Mouse (Mus musculus) urinary bladder, adult 2 months (tissue): Measurements from ENCODE around the gene Rpl27. TPM values are rescaled to one million over a fixed set of nuclear protein-coding genes. Genes with fewer than 3 reads are reported as not detected.
A peak's percentile ranks its signal among the peaks of the same experiment; 100 is the strongest.
"Not testable (repeated sequence)": the region's sequence is repeated elsewhere in the genome, so short reads cannot be mapped to it uniquely, and the experiment has no call there.

Experiments used
- DNase-seq: peaks from one replicate; pipeline ENCODE4 v3.0.0; 2022; ENCODE audit warnings: low spot score
- polyA plus RNA-seq: library from polyadenylated mRNA; depleted of rRNA; stranded (reverse); fragments of >200 nt; gene quantifications from 2 replicates; pipeline ENCODE4 v1.2.3, GENCODE M21; 2012; rRNA removed

Rpl27 gene
- 932 and 1,046 TPM in 2 replicates for polyA plus RNA-seq

DNA sequence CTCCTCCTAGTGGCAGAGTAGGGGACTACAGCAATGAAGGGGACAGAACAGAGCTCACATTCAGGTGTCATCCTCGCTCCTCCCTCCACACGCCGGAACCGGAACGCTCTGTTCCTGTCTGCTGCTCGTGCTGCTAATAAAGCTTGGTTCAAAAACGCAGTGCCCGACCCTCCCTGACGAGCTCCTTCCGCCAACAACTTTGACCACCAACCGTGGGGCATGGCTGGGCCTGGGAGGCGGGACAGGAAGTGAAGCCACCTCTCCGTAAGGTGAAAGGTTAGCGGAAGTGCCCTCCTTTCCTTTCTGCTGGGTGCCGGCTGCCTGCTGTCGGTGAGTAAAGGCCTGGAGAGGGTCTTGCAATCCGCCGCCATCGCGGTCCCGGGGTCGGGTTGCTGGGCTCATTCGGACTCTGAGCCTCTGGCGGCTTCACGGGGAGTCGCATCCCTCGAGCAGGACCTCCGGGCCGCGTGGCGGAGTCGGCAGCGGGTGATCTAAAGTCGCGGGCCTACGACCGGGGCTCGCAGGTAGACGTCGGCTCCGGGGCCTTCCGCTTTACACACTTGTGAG lies at the start of gene Rpl27:
Gene Rpl27, plus strand, starts transcription at position 172 of the 567 bp plus-strand sequence.
- peak; percentile 89 for DNase-seq

DNA sequence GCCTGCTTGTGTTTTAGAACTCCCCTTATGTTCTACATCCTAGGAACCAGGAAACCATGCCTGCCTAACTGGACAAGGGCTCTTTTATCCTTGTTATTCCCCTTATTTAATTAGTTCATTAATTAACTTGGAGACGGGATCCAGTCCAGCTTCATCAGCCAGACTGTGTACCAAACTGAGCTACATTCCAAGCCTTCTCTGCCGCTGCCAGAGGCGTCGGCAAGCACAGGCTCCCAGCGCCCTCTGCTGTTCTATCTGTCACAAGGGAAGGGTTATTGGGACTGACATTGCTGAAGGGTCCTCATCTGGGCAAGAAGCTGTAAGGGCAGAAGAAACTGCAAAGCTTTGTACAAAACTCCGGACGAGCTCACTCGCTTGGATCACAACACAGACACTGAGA lies 47.0 kb upstream of the Rpl27 start:
- no peak for DNase-seq

DNA sequence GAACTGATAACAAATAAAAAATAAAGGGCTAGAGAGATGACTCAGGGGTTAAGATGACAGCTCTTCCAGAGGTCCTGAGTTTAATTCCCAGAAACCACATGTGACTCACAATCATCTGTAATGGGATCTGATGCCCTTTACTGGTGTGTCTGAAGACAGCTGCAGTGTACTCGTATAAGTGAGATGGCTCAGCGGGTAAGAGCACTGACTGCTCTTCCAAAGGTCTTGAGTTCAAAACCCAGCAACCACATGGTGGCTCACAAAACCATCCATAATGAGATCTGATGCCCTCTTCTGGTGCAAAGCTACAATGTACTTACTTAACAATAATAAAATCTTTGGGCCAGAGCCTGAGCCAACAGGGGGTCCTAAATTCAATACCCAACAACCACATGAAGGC lies 26.8 kb upstream of the Rpl27 start:
- no peak for DNase-seq

DNA sequence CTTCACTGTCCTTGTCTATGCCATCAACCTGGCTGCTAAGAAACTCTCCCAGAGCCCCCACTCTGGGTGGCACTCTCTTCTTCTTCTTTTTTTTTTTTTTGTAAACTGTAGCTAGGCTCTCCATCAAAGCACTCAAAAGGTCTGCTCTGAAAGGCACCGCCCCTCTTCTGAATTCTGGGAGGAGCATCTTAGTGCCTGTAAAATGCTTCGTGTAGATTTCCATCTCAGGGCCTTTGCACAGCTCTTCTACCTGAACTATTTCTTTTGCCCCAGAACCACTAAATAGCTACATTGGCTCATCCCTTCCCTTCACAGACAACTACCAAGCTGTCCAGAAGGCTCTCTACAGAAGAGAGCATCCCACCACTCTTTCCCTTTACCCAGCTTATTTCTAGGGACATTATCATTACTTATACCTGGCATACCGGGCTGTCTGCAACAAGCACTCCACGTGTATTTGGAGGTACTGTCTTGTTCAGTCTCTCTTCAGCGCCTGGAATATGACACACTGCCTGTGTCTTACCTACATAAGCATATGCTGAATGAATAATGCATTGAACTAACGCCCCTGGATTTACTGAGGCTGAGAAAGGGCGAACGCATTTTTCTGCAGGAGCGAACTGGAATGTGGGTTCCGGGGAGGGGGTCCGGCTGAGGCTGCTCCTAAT lies 25.5 kb upstream of the Rpl27 start:
- DNase-seq = no peak

DNA sequence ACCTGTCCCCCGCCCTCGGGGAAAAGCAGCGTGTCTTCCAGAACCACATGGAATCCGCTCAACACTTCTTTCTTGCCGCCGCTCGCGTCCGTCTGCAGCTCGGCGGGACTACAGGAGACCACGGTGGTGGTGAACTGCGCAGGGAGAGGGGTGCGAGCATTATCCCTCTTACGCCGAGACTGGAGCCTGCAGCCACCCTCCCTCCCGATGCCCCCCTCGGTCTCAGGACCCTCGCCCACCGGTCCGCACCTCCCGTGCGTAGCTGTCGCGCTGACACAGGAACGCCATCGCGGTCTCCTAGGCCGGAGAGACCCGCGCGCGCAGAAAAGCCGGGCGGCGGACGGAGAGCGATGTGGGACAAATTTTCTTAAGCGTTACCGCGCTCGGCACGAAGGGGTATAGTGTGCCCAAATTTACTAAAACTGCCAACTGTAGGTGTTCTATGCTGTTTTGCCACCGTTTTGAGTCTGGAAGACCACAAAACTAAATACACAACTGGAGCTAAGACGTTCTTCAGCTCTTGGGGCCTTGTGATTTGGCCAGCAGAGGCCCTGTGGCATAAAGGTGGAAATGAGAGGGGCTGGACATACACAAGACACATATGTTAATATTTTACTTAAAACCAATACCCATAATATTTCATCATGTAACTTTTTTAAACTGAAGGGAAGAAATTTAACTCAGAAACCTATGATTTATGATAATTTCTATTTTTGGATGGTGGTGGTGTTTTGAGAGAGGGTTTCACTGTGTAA lies 24.8 kb upstream of the Rpl27 start, which contains the start of gene Aarsd1:
Gene Aarsd1, minus strand, starts transcription at position 515 of the 755 bp plus-strand sequence.
- peak; percentile 85 for DNase-seq

DNA sequence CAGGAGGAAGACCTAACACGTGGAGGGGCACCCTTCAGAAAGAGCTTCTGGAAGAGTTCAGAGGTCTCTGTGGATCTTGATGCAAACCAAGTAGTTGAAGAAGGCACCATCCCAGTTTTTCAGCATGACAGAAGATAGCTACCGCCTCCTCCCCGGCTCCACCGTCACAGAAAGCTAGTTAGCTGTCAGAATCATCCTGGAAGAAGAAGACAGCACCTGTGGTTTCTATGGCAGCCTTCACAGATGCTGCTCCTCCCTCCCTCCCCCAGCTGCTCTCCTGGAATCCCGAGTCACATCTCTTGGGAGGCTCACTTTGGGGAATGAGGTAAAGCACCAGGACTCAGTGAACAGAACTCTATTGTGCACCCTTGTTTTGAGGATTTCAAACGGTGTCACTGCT lies 23.1 kb upstream of the Rpl27 start:
- DNase-seq = no peak

DNA sequence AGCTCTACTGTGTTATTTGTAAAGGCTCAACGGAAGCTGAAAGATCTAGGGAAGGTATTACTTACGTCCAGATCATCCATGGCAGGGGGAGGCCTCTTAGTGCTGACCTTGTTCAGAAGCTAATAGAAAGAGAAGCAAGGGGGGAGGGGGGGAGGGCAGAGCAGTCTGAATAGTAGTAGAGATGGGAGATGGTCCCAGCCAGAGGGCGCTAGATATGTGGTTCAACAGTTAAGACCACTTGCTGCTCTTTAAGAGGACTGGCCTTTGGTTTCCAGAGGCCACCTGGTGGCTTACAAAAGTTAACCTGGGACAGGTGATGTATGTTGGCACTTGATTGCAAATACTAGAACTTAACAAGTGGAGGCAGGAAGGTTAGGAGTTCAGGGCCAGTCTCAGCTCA lies 22.5 kb upstream of the Rpl27 start:
- DNase-seq = no peak

DNA sequence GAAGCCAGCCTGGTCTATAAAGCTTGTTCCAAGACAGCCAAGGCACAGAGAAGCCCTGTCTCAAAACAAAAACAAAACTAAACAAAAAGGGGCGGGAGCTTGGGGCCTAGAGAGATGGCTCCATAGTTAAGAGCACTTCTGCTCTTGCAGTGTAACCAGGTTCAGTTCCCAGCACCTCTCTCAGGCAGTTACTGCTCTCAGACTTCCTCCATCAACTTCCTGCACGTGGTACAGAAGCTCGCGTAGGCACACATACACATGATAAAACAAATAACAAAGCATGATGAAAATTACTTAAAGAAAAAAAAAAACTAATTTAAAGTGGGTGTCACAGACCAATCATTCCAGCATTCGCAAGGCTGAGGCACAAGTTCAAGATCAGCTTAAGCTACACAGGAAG lies 21.9 kb upstream of the Rpl27 start:
- no peak for DNase-seq

DNA sequence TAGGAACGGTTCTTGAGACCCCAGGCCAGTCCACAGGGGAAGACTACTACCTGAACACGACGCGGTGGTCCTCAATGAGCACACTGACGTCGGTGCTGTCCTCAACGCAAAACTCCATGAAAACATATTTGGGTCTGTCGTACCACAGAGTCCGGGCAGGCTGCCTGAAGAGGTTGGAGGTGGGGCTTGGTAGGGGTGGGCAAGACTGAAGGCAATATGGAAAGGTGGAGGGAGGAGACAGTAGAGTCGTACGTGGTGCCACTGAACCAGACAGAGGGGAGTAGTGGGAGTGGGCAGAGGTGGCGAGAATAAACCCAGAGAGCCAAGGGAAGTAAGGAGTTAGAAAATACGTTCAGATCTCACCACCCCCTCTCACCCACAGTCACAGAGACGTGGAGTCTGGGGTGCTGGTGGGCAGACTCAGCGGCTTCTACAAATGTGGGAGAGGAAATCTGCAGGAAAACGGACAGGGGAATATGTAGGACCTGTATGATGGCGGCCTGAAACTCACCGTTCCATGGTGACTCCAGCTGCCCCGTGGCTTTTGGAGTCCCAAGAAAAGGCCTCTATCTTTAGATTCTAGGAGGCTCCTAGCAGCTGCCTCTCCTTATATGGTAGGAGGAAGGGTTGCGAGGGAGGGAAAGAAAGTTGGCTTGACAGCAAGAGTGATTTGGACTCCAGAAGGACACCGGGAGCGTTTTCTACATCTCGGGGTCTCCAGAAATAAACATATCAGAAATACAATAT lies 17.8 kb upstream of the Rpl27 start, which contains the start of gene Gm27029:
Gene Gm27029, minus strand, starts transcription at position 692 of the 747 bp plus-strand sequence.
- DNase-seq = no peak

DNA sequence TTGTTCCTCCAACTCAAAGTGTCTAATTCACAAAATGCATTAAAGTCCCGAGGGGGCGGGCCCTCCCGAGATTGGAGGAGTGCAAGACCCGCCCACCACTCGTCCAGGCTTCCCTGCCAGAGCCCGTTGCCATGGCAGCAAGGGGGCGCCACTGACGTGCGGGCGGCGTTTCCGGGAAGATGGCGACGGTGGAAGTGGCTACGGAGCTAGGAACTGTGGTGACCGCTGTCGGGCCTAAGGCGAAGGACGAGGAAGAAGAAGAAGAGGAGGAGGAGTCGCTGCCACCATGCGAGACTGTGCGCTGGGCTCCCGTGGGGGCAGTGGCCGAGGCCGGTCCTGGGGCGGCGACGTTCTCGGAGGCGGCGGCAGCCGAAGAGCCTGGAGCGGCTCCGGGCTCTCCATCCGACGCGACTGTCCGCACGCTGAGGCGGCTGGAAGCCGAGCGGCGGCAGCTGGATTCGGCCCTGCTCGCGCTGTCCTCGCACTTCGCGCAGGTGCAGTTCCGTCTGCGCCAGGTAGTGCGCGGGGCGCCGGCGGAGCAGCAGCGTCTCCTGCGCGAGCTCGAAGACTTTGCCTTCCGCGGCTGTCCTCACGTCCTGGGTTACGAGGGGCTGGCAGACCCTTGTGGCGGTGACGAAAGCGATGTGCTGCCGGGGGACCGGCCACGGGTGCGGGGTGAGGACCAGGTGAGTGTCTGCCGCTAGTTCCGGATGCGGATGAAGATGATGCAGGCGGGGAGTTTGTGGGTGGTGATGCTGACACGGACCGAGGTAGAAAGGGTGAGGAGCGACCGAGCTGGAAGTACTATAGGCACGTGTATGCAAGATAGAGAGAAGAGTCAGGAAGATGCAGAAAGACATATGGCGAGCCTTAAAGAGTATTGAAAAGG lies 16.9 kb upstream of the Rpl27 start, which contains the start of the genes Rundc1 and Ptges3l:
Gene Rundc1, plus strand, starts transcription at position 161 of the 889 bp plus-strand sequence.
Gene Ptges3l, minus strand, starts transcription at position 409 of the 889 bp plus-strand sequence.
- DNase-seq = peak; percentile 95

DNA sequence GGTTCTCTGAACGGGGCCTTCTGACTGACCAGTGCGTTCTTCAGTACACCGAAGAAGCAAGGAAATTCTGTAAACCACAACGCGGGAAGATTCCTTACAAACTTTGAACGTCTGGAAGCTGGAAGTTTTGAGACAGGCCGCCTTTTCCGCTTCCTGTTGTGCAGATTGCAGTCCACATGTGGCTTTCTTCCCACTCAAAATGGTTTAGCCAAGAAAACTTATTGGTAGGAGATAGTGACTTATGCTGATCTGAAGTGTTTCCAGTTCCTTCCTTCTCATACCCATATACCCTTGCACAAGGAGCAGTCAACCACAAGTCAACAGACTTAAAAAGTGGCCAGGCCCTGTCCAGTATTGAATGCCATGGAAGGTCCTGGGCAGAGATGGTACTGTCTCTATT lies 15.9 kb upstream of the Rpl27 start:
- no peak for DNase-seq

DNA sequence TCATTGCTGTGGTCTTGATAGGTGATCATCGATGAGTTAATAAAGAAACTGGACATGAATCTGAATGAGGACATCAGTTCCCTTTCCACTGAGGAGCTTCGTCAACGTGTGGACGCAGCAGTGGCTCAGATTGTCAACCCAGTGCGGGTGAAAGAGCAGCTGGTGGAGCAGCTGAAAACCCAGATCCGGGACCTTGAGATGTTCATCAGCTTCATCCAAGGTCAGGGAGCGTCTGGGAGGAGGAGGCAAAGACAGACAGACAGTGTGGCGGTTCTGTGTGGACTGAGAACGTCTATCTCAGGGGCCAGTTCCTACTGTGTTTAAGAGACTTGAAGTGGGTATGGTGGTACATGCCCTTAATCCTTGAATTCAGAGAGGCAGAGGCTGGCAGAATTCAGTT lies 10.8 kb upstream of the Rpl27 start:
- no peak for DNase-seq

DNA sequence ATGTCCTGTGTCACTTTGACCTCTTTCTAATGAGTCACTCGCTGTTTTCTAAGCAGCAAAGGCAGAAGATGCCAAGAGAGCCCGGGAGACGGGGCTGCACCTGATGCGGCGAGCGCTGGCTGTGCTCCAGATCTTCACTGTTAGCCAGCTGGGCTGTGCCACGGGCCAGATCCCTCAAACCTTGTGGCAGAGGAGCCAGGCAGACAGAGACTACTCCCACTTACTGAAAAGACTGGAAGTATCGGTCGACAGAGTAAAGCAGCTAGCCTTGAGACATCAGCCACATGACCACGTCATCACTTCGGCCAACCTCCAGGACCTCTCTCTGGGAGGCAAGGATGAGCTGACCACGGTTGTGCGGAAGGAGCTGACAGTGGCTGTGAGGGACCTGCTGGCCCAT lies 8.7 kb upstream of the Rpl27 start:
- DNase-seq = no peak

DNA sequence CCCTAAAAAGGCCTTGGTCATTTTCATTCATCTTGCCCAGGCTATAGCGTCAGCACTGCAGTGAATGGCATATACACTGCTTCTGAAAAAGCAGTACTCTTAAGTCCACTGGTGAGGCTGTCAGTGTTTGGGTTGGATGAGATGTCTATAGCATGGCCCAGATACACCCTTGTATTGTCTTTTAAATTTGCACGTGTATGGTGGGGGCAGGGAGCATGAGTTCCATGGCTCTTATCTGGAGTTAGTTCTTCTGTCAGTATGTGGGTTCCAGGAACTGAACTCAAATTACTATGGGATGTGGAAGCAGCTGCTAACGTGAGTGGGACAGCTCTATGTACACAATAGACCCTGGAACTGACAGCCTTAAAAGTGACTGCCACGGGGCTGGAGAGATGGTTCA lies 6.3 kb upstream of the Rpl27 start:
- no peak for DNase-seq

DNA sequence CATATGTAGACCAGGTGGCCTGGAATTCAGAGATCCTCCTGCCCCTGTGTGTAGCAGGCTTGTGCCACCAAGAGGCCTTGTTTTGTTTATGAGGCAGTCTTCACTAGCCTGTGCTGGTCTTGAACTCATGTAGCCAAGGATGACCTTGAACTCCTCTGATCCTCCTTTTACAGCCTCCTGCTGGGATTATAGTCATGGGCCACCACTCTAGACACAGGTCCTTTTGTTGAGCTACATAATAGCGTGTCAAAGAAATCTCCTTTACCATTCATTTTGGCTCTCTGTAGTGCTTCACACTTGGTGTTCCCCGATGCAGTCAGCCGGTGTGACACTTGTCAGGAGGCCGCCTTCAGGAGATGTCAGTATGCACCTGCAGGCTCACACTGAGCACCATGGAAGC lies 5.2 kb upstream of the Rpl27 start:
- DNase-seq = no peak

DNA sequence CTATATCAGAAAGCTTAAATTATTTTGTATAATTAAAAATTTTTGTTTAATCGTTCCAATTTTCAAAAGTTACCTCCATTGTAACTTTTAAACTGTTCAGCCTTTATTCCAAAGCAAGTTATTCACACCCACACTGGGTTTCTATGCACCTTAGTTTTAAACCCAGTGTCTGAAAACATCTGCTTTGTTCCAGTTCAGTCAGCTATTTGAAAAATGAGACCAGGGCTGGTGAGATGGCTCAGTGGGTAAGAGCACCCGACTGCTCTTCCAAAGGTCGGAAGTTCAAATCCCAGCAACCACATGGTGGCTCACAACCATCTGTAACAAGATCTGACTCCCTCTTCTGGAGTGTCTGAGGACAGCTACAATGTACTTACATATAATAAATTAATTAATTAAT lies 4.1 kb upstream of the Rpl27 start:
- not testable (repeated sequence) for DNase-seq

DNA sequence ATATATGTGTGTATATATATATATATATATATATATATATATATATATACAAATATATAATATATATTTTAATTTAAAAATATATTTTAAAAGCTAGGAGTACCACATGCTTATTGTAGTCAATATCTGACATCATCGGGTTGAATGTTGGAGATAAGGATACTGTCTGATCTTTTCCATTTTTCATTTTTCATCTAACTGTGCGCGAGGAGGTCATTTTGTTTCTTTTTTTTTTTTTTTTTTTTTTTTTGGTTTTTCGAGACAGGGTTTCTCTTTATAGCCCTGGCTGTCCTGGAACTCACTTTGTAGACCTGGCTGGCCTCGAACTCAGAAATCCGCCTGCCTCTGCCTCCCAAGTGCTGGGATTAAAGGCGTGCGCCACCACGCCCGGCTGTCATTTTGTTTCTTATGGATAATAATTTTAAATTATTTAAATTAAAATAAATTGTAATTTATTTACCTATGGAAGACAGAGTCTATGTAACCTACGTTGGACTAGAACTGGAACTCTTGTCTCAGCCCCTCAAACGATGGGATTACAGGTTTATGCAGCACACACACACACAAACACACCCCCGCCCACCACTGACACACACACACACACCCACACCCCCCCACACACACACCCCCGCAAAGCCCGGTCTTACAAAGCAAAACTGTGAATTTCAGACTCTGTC lies 510 bp upstream of the Rpl27 start:
- not testable (repeated sequence) for DNase-seq

DNA sequence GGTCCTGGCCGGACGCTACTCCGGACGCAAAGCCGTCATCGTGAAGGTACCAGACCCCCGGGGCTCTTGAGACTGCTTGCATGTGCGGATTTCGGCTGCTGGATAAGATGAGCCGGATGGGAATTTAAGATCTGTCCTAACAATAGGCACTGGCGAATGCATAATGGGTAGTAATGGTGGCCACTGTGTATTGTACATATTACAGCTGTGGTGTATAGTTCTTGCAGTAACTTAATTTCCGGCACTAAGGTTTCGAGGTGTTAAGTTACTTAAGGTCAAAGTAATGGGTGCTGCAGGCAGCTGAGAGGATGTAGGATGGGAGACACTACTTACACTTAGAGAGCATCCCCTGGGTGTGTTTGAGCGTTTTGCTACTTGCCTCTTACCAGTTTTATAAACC lies 662 bp downstream of the Rpl27 start:
- no peak for DNase-seq

DNA sequence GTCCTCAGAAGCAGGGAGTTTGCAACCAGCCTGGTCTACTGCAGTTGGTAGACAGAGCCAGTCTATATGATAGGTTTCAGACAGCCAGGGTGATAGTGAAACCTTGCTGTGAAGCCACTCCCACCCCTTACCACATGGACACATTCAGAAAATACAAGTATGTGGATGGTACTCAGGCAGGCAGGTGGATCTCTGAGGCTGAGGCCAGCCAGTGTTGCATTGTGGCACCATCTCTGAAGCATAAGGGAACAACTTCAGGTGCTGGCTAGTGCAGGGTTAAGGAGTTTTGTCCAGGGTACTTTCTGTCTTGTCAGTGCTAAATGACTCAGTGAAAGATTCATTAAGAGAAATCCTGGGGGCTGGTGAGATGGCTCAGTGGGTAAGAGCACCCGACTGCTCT lies 4.2 kb downstream of the Rpl27 start:
- no peak for DNase-seq

DNA sequence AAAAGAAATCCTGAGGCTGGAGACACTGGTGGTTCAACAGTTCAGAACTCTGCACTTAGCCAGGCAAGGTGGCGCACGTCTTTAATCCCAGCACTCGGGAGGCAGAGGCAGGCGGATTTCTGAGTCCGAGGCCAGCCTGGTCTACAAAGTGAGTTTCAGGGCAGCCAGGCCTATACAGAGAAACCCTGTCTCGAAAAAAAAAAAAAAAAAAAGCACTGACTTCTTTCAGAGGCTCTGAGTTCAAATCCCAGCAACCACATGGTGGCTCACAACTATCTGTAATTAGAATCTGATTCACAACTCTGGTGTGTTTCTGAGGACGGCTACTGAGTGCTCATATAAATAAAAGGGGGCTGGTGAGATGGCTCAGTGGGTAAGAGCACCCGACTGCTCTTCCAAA lies 4.8 kb downstream of the Rpl27 start:
- not testable (repeated sequence) for DNase-seq
